Mouse (Mus musculus): ENCODE measurements around the gene Mst1.

Mst1 gene

DNA sequence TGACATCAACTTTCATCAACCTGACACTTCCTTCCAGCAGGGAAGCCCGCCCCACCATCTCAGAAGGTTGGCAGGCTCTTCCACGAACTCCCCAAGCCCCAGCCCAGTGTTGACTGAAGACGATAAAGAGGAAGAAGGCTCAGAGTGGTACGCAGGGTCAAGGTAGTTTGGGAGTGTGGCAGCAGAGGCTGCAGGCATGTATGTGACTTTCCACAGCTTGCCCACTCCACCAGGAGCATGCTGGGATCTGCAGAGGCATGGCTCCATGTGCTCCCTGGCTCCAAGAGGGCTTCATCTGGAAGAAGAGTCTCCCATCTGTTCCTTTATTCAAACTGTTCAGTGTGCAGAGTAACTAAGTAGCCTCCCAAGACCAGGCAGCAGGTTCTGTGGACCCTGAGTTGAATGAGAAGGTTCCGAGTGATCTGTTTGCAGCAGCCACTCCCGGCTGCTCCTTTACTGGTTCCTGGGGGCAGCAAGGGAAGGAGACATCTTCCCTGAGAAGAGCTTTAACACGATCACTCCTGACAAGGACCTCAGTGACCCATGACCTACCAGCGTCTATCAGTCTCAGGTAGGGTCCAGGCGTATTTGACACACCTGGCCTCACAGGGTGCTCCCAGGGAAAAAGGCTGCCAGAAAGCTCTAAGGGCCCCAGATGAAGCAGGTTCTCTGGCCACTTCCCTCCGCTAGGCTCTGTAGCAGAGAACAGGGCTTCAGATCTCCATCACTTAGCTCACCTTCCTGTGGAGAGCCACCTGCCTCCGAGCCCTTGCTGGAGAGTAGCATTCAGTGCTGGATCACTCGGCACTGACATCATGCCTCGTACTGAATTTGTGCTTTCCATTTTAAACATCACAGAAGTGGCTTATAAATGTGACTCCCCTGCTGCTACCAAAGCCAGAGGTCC is 49.1 kb downstream of the Mst1 start:
- DNase-seq (ENCODE audit: low read depth): no peak

DNA sequence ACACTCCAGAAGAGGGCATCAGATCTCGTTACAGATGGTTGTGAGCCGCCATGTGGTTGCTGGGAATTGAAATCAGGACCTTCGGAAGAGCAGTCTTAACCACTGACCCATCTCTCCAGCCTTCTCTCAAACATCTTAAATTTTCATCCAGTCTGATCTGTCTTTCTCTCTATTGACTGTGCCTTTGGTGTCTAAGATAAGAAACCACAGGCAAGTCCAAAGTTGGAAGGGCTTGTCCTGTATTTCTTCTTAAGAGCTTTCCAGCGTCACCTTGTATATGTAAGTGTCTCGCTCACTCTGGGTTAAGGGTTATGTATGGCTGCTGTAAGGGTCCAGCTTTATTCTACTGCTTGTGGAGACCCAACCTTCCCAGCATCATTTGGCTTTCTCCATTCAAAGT is 51.3 kb downstream of the Mst1 start:
- DNase-seq (ENCODE audit: low read depth): no peak

DNA sequence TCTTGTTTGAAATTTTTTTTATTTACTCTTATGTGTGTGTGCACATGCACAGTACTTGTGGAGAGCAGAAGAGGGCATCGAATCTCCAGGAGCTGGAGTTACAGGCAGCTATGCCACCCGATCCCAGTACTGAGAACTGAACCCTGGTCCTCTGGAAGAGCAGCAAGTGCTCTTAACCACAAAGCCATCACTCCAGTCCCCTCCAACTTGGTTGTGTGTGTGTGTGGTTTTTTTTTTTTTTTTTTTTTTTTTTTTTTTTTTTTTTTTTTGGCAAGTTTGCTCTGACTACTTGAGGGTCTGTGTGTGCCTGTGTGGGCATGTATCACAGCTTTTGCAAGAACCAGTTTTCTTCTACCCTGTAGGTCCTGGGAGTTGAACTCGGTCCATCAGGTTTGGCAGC is 52.1 kb downstream of the Mst1 start:
- no peak for DNase-seq (ENCODE audit: low read depth)

DNA sequence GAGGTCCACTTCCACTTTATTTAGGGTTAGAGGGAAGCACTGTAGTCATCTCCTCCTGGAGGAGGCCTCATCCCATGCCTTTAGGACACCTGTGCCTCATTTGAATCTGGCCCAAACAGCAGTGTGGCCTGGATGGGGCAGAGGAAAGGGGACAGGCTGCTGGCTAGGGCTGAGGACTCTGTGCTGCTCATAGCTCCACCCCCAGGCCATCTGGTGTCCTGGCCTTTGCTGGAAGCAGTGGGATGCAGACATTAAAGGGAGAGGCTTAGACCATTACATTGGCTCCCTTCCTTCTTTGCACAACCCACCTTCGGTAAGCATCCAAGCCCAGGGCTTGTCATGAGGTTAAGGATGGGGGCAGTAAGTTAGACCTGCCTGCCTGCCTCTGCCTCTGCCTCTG is 53.2 kb downstream of the Mst1 start:
- DNase-seq (ENCODE audit: low read depth): no peak

Measured in c-Kit-positive CD71-positive TER-119-negative erythroid progenitor cells, embryonic 14.5 days (primary cell).